Mouse (Mus musculus): ENCODE results near the gene Hist1h4m. TPM values are rescaled to one million over a fixed set of nuclear protein-coding genes. Genes with fewer than 3 reads are reported as not detected.
"Not testable (repeated sequence)": the region's sequence is repeated elsewhere in the genome, so short reads cannot be mapped to it uniquely, and the experiment has no call there.

Hist1h4m gene
- polyA plus RNA-seq, 2 experiments: not detected

DNA sequence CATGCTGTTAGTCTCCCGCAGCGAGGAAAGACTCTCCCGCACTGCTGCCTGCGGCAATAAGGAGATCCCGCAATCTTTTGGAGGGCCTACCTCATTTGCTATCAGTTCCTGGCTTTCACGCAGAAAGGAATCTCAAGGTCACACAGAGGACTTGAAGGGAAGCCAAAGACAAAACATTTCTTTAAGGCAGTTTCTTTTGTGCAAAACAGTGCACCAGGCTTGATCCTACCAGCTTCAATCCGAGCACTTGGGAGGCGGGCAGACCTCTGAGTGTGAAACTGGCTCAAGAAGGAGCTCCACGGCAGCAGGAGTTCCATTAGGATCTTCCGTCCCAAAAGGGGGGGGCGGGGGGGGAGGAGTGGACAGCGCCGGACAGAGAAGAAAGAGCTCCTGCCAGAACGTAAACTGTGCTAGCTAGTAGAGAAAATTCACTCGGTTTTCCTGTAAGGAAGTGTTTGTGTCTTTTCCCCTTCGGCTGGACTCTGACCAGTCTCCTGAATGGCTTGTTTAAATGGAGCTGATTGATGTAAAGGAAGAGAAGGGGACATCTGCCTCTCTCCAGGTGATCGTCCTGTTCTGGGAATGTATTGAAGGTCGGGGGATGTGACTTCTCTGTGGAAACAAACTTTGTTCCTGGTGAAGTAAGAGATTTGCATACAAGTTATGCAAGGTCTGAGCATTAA is 20.8 kb upstream of the Hist1h4m start:
- Histone ChIP-seq H3K4me1 (ENCODE audit: control insufficient read depth, insufficient read depth, low read length) (peaks cover 17% of the 10 kb centered on the region), H3K27me3 (ENCODE audit: control insufficient read depth, insufficient read depth, low read length) (no peaks in the 10 kb centered on the region), H3K9me3 (ENCODE audit: control insufficient read depth, low read length) (no peaks in the 10 kb centered on the region), H3K36me3 (ENCODE audit: control insufficient read depth, insufficient read depth, low read length) (no peaks in the 10 kb centered on the region), H3K4me3 (replicated peaks; ENCODE audit: low read length) (0 out of 2 replicates have a peak overlapping the region, but pooled peaks have one; percentile 0), H3K9ac (ENCODE audit: low read depth, low read length, severe bottlenecking) (peak overlapping the region; percentile 31; the same call in 1 of the 2 replicates), H3K27ac (replicated peaks; ENCODE audit: low read depth, low read length) (no peak overlapping the region; the same call in 1 of the 2 replicates), H3K4me2 (replicated peaks; ENCODE audit: low read depth, low read length, severe bottlenecking) (peak overlapping the region; percentile 27)
- DNase-seq (ENCODE audit: low spot score) (no peak), ATAC-seq (ENCODE audit: low FRiP score, low read depth) (no peak)
- TF ChIP-seq POLR2A (IDR thresholded peaks at IDR 0.05; ENCODE audit: borderline replicate concordance, extremely low read depth, insufficient read depth, insufficient read length): no peak
- WGBS: 13% methylated on average over 17 of the region's 18 CpGs

GRCm38 (mm10) chr13:21795584-21795983 is 16.0 kb upstream of the Hist1h4m start:
- Histone ChIP-seq H3K27me3 (ENCODE audit: control insufficient read depth, insufficient read depth, low read length) (no peaks in the 10 kb centered on the region), H3K27ac (replicated peaks; ENCODE audit: low read depth, low read length) (no peak overlapping the region), H3K9ac (ENCODE audit: low read depth, low read length, severe bottlenecking) (no peak overlapping the region), H3K4me2 (replicated peaks; ENCODE audit: low read depth, low read length, severe bottlenecking) (no peak overlapping the region), H3K36me3 (ENCODE audit: control insufficient read depth, insufficient read depth, low read length) (no peaks in the 10 kb centered on the region), H3K4me1 (ENCODE audit: control insufficient read depth, insufficient read depth, low read length) (0 out of 2 replicates have a peak, but pooled peaks cover 4% of the 10 kb centered on the region), H3K4me3 (replicated peaks; ENCODE audit: low read length) (no peak overlapping the region), H3K9me3 (ENCODE audit: control insufficient read depth, low read length) (no peaks in the 10 kb centered on the region)
- 87% methylated on average over 7 of the region's 7 CpGs for WGBS
- ATAC-seq (ENCODE audit: low FRiP score, low read depth): no peak
- DNase-seq (ENCODE audit: low spot score): no peak
- no peak for TF ChIP-seq POLR2A (IDR thresholded peaks at IDR 0.05; ENCODE audit: borderline replicate concordance, extremely low read depth, insufficient read depth, insufficient read length)

GRCm38 (mm10) chr13:21797163-21797562 is 14.4 kb upstream of the Hist1h4m start:
- H3K4me1 ChIP-seq (ENCODE audit: control insufficient read depth, insufficient read depth, low read length); H3K27ac ChIP-seq (replicated peaks; ENCODE audit: low read depth, low read length); H3K4me3 ChIP-seq (replicated peaks; ENCODE audit: low read length); H3K27me3 ChIP-seq (ENCODE audit: control insufficient read depth, insufficient read depth, low read length); H3K9ac ChIP-seq (ENCODE audit: low read depth, low read length, severe bottlenecking); H3K4me2 ChIP-seq (replicated peaks; ENCODE audit: low read depth, low read length, severe bottlenecking); DNase-seq (ENCODE audit: low spot score); ATAC-seq (ENCODE audit: low FRiP score, low read depth); H3K9me3 ChIP-seq (ENCODE audit: control insufficient read depth, low read length); H3K36me3 ChIP-seq (ENCODE audit: control insufficient read depth, insufficient read depth, low read length): not testable (repeated sequence)

DNA sequence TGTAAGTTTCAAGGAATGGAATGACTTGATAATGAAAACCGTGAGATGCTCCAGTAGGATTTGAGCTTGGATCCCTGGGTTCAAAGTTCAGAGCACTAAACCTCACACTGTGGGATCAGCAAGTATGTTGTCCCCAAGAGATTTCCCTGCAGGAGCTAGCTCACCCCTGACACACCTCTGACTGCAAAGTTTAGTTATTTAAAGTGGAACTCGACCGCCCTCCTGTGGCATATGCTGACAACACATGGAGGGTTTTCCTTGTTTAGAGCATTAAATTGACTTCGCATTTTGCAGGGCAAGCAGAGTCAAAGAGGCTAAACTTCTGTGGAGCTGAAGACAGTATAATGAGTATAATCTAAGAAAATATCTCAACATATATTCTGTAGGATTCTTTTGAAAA is 8.5 kb upstream of the Hist1h4m start:
- not testable (repeated sequence) for H3K36me3 ChIP-seq (ENCODE audit: control insufficient read depth, insufficient read depth, low read length); H3K27me3 ChIP-seq (ENCODE audit: control insufficient read depth, insufficient read depth, low read length); H3K4me1 ChIP-seq (ENCODE audit: control insufficient read depth, insufficient read depth, low read length); H3K27ac ChIP-seq (replicated peaks; ENCODE audit: low read depth, low read length); H3K9ac ChIP-seq (ENCODE audit: low read depth, low read length, severe bottlenecking); H3K4me3 ChIP-seq (replicated peaks; ENCODE audit: low read length); H3K9me3 ChIP-seq (ENCODE audit: control insufficient read depth, low read length); H3K4me2 ChIP-seq (replicated peaks; ENCODE audit: low read depth, low read length, severe bottlenecking); DNase-seq (ENCODE audit: low spot score)
- WGBS: no CpG with 5 or more reads among the region's 4 CpGs
- ATAC-seq (ENCODE audit: low FRiP score, low read depth): peak; percentile 79

GRCm38 (mm10) chr13:21810073-21810472 is 1.5 kb upstream of the Hist1h4m start, which contains the start of the genes Hist1h2bq and Hist1h2ao:
Gene Hist1h2bq (minus strand): TSS chr13:21810197.
Gene Hist1h2ao (plus strand): TSS chr13:21810465.
- H3K4me3 ChIP-seq (replicated peaks; ENCODE audit: low read length); H3K27me3 ChIP-seq (ENCODE audit: control insufficient read depth, insufficient read depth, low read length); H3K4me1 ChIP-seq (ENCODE audit: control insufficient read depth, insufficient read depth, low read length); H3K36me3 ChIP-seq (ENCODE audit: control insufficient read depth, insufficient read depth, low read length); H3K4me2 ChIP-seq (replicated peaks; ENCODE audit: low read depth, low read length, severe bottlenecking); DNase-seq (ENCODE audit: low spot score); H3K27ac ChIP-seq (replicated peaks; ENCODE audit: low read depth, low read length); H3K9ac ChIP-seq (ENCODE audit: low read depth, low read length, severe bottlenecking); H3K9me3 ChIP-seq (ENCODE audit: control insufficient read depth, low read length): not testable (repeated sequence)
- ATAC-seq (ENCODE audit: low FRiP score, low read depth): peak; percentile 94
- no CpG with 5 or more reads among the region's 23 CpGs for WGBS

- H3K4me3 ChIP-seq (replicated peaks; ENCODE audit: low read length); H3K9me3 ChIP-seq (ENCODE audit: control insufficient read depth, low read length); H3K4me2 ChIP-seq (replicated peaks; ENCODE audit: low read depth, low read length, severe bottlenecking); H3K27ac ChIP-seq (replicated peaks; ENCODE audit: low read depth, low read length); H3K9ac ChIP-seq (ENCODE audit: low read depth, low read length, severe bottlenecking); H3K27me3 ChIP-seq (ENCODE audit: control insufficient read depth, insufficient read depth, low read length); H3K4me1 ChIP-seq (ENCODE audit: control insufficient read depth, insufficient read depth, low read length); H3K36me3 ChIP-seq (ENCODE audit: control insufficient read depth, insufficient read depth, low read length); DNase-seq (ENCODE audit: low spot score): not testable (repeated sequence)
- no CpG with 5 or more reads among the region's 8 CpGs for WGBS
- ATAC-seq (ENCODE audit: low FRiP score, low read depth): peak; percentile 18
These were observed 472 bp upstream of the Hist1h4m start for GRCm38 (mm10) chr13:21811074-21811473.

GRCm38 (mm10) chr13:21812092-21812491 is 546 bp downstream of the Hist1h4m start:
- not testable (repeated sequence) for H3K9ac ChIP-seq (ENCODE audit: low read depth, low read length, severe bottlenecking); H3K36me3 ChIP-seq (ENCODE audit: control insufficient read depth, insufficient read depth, low read length); H3K27ac ChIP-seq (replicated peaks; ENCODE audit: low read depth, low read length); H3K4me1 ChIP-seq (ENCODE audit: control insufficient read depth, insufficient read depth, low read length); H3K27me3 ChIP-seq (ENCODE audit: control insufficient read depth, insufficient read depth, low read length); DNase-seq (ENCODE audit: low spot score); H3K9me3 ChIP-seq (ENCODE audit: control insufficient read depth, low read length)
- peak; percentile 32 for ATAC-seq (ENCODE audit: low FRiP score, low read depth)
- Histone ChIP-seq H3K4me2 (replicated peaks; ENCODE audit: low read depth, low read length, severe bottlenecking) (peak overlapping the region; percentile 35; the same call in 1 of the 2 replicates), H3K4me3 (replicated peaks; ENCODE audit: low read length) (peak overlapping the region; percentile 17; the same call in 1 of the 2 replicates)
- under 1% methylated on average over 12 of the region's 14 CpGs for WGBS

DNA sequence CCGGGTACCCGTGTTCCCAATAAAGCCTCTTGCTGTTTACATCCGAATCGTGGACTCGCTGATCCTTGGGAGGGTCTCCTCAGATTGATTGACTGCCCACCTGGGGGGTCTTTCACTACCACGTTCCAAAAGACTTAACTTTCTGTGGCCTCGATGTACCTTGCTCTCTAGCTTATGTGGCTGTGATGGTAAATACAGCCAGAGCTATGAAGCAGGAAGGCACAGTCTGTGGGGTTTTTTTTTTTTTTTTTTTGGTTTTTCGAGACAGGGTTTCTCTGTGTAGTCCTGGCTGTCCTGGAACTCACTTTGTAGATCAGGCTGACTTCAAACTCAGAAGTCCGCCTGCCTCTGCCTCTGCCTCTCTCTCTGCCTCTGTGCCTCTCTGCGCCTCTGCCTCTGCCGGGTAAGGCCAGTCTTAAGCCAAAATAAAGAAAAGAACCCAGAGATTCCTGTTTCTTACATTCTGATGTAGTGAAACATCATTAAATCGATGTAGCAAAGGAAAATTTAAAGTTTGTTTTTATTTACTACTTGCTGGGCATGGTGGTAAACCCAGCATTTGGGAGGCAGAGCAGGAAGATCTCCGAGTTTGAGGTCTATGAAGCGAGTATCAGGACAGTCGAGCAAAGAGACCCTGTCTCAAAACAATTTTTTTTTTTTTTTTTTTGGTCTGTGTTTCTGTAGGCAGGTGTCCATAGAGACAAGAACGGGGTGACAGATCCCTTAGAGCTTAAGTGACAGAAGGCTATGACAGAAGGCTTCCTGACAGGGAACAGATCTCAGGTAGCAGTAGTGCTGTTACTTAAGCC is 8.7 kb downstream of the Hist1h4m start:
- not testable (repeated sequence) for H3K4me3 ChIP-seq (replicated peaks; ENCODE audit: low read length); DNase-seq (ENCODE audit: low spot score); H3K27me3 ChIP-seq (ENCODE audit: control insufficient read depth, insufficient read depth, low read length); H3K4me1 ChIP-seq (ENCODE audit: control insufficient read depth, insufficient read depth, low read length); H3K9me3 ChIP-seq (ENCODE audit: control insufficient read depth, low read length); H3K36me3 ChIP-seq (ENCODE audit: control insufficient read depth, insufficient read depth, low read length); ATAC-seq (ENCODE audit: low FRiP score, low read depth); H3K4me2 ChIP-seq (replicated peaks; ENCODE audit: low read depth, low read length, severe bottlenecking); H3K27ac ChIP-seq (replicated peaks; ENCODE audit: low read depth, low read length); H3K9ac ChIP-seq (ENCODE audit: low read depth, low read length, severe bottlenecking)
- WGBS: 79% methylated on average over 6 of the region's 16 CpGs
